Mouse (Mus musculus) CH12F3 (cell line): Measurements from ENCODE around the gene Atp2b4.

Experiments used
- in situ Hi-C: fragments of 300-500 bp; cut with MboI; formaldehyde crosslinking; loops from 2 replicates; pipeline ENCODE4 v1.14.3; 2020; ENCODE audit warnings: low sequenced_read_pairs

The Atp2b4 gene

DNA sequence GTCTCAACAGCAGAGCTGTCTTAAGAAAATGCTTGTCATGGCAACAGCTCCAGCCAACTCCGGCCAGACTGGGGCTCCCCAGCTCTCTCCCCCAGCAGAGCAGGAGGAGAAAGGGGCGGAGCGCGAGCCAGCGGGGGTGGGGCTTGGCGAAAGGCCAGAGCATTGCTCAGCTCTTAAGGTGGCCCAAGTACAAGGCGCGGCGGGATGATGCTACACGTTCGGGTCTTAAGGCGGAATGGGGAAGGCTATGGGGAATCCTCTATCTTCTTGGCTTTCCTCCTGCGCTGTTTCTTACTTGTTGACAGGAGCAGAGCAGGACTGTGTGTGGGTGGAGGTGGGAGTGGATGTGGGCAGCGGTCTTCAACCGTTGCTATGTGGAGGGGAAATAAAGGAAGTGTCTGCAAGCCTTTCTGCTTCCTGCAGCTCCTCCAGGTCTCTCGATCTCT is at the start of gene Atp2b4:
Gene Atp2b4, minus strand, starts transcription at position 94 of the 446 bp plus-strand sequence.
- in situ Hi-C loops, result no loop called here

DNA sequence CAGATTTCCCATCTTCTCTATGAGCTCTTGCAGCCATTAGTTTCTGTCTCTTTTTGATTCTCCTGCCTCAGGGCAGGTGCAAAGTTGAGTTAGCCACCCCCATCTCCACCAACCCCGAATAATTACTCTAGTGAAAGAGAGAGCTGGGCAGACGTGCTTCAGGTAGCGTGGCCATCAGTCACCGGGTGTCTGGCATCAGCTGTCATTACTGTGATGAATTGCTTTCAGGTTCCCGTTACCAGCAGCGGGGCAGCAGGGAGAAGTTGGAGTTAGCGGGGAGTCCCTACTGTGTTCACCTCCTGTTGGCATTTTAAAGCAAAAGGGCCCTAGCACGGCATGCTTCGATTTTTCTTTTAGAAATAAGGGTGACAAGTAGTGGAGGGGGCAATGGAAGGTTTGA is 43.9 kb upstream of the Atp2b4 start:
- in situ Hi-C loops, result no loop called here

DNA sequence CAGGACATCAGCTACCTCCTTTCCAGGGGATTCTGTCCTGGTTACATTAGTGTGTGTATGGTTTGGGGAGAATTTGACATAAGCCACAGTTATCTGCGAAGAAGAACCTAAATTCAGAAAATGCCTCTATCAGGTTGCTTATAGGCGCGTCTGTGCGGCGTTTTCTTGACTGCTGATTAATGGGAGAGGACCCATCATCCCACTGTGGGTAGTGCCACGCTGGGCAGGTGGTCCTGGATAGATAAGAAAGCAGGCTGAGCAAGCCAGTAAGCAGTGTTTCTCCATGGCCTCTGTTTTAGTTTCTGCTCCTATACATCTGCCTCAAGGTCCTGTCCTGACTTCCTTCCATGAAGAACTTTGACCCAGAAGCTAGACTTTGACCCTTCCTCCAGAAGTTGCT is 43.1 kb upstream of the Atp2b4 start:
- in situ Hi-C loops, result no loop called here

DNA sequence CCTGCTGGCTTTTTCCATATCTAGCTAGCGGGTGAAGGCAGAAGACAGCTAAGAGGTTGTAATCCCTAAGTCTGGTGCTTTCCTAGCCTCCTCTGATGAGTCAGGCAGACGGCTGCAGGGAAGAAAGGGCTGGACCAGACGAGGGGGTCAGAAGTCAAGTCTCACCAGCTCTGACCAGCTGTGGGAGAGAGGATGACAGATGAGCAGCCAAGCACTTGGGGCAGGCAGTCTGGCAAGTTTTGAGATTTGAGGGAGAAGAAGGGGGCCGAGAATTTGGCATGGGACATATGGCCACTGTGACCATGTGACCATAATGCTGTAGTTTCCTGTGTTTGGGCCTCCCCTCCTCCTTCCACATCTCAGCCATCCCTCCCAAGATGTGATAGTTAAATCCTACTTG is 42.5 kb upstream of the Atp2b4 start:
- in situ Hi-C loops, result no loop called here

DNA sequence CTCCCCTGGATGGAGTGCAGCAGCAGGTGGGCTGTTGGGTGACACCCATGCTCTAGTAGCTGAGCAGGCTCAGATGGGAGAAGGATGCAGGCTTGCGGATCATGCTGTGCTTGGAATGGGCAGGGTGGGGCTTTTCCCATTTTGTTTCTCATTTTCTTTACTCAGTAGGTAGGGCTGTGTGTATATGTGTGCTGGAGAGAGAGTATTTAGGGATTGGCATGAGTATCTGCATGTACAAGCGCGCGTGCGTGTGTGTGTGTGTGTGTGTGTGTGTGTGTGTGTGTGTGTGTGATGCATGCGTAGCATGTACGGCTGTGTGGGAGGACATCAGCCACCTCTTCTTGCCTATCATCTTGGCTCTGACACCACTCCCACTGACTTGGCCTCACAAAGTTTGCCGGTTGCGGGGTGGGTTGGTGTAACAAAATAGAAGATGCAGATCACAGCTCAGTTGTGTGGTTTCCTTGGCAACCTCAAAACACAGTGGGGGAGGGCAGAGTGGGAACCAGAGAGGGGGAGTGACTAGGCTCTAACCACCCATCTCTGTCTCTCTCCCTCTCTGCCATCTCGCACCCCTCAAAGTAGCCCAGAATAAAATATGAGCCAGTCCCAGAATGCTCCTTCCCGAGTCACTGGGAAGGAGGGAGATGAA is 41.4 kb upstream of the Atp2b4 start:
- in situ Hi-C loops, result no loop called here

DNA sequence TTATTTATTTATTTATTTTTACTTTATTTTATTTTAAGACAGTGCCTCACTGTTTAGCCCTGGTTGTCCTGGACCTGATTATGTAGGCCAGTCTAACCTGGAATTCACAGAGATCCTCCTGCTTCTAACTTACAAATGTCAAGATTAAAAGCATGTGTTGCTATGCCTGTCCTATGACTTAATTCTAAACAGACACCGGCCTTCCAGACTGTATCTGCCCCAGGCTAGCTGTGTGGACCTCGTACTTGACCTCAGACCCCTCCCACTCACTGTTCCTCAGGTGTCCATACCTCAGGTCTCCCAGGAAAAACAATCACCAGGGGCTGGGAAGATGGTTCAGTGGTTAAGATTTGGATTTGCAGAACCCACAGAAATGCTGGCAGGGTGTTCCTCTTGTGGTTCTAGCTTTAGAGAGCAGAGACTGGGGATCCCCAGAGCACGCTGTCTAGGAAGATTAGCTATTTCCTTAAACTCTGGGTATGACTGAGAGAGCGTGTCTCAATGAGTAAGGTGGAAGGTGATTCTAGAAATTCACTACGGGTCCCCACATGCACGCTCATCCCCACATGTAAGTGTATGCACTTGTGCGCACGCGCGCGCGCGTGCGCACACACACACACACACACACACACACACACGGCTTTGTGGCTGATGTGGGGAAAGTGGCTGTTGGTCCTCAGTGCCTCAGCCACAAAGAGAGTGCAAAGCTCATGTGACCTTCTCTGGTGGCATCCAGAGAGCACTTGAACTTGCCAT is 40.5 kb upstream of the Atp2b4 start:
- in situ Hi-C loops, result no loop called here

DNA sequence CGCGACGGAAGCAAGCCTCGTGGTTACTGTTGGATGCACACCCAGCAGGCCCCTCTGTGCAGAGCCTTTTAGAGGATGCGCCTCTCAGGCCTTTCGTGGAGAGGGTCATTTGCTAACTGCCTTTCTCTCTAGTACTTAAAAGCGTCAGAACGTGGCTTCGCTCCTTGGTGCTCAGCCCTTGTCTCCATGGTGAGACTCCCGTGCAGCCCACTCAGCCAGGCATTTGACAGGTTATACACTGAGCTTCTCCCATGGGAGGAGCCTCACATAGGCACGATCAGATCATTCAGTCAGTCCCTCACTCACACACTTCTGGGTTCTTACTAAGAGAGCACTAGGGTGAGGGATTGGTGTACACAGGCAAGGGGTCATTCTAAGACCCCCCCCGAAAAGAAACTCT is 39.7 kb upstream of the Atp2b4 start:
- in situ Hi-C loops, result no loop called here

DNA sequence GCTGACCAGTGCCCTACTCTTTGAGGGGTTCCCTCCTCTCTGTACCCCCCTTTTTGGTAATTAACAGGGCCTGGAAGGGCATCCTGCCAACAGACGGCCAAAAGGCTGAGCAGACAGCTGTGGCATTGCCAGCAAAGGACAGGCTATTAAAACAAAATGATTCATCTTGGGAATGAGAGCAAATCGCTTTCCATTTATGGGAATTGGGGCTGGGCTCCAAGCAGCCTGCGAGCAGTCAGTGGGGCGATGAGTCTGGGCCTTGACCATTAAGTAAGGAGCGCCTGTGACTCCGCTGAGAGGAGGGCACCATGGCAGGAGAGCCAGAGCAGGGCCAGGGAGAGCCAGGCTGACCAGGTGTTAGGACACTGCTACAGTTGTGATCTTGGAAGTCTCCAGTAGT is 33.5 kb upstream of the Atp2b4 start:
- in situ Hi-C loops, result no loop called here

DNA sequence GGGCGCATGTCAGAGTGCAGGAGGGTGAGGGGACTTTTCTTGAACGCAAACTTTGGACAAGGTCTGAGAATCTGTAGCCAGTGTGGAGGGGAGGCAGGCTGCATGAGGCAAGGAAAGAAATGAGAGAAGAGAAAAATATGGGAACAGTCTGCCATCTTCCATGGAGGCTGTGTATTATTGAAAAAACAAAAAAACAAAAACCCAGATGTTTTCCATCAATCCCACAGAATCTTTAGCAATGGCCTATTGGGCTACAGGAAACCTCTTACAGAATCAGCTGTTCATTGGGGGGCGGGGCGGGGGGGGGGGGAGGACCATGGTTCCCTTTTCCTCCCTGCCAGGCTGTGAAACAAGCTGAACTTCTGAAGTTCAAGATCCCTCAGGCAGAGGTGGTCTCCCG is 31.9 kb upstream of the Atp2b4 start:
- in situ Hi-C loops, result no loop called here

DNA sequence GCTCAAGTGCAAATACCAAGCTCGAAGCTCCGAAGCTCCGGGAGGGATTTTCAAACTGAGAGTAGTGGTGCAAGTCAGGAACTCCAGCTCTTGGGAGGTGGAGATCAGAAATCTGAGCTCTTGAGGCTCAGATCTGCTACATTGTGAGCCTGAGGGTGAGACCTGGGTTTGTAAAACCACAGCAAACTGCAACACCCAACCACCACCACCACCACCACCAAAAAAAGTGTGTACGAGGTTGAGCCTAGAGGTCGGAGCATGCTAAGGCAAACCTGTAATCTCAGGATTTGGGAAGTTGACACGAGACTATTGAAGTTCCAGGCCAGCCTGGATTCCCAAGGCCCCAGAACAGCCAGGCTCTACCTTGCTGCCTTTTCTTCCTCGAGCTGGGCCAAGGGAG is 25.4 kb upstream of the Atp2b4 start:
- in situ Hi-C loops, result no loop called here

DNA sequence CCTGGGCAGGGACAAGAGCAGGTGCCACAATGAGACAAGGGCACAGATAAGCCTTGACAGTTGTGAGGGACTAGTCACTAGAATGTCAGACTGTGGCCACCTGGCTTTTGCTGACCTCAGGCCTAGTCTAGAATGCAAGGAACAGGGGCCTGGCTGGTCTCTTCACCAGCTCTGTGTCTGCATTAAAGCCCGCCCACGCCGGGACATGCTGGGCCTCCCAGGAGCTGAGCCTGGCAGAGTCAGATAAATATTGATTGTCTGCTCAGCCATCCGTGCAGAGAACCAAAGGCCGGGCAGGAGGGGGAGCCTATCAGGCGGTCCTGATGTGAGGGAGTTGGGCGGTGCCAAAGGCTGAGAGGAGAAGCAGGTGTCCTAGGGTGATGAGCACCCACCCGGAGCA is 24.7 kb upstream of the Atp2b4 start:
- in situ Hi-C loops, result no loop called here

DNA sequence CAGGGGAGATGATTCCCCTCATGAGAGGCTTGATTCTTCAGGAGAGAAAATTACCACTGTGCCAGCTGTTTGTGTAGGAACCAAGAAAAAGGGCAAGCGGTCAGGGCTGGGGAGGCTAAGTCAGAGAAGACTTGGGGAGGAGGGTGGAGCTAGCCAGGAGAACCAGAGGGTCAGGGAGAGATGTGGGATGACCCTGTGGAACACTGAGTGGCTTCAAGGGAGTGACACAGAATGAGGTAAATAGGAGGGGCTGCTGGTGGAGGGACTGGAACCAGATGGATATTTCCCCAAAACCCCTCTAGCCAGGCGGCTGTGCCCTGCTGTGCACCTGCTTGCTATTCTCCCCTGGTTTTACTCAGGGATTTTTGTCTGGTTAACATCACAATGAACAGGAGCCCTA is 24.3 kb upstream of the Atp2b4 start:
- in situ Hi-C loops, result no loop called here

DNA sequence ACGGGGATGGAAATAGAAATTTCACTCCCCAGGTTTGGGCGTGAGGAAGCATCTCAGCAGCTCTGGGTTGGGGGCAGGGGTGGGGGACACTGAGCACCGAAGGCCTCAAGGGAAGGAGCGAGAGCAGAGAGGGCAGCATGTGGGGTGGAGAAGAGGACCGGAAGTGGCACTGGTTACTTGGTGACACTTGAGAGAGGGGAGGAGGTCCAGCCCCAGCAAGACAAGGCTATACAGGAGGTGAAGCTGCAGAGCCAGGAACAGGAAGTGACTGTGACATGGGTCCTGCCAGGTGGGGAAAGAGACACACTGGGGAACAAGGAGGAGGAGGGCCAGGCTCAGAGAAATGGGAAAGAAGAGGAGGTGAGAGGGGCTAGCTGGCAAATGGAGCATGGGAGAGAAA is 20.3 kb upstream of the Atp2b4 start:
- in situ Hi-C loops, result no loop called here

DNA sequence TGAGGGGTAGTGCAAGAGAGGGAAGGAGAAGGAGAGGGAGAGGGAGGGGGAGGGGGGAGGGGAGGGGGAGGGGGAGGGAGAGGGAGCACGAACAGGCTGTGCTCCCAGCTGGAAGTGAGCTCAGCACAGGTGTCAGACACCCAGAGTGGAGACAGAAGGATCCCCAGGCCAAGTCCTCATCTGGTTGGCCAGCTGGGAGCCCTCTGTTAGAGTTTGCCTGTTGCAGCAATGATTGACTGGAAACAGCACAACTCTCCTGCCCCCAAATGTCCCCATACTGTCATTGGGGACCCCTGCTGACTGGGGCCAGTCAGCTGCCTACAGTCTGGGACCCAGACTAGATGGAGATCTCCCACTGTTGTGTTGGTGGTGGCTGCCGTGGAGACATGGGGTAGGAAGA is 19.3 kb upstream of the Atp2b4 start:
- in situ Hi-C loops, result no loop called here

DNA sequence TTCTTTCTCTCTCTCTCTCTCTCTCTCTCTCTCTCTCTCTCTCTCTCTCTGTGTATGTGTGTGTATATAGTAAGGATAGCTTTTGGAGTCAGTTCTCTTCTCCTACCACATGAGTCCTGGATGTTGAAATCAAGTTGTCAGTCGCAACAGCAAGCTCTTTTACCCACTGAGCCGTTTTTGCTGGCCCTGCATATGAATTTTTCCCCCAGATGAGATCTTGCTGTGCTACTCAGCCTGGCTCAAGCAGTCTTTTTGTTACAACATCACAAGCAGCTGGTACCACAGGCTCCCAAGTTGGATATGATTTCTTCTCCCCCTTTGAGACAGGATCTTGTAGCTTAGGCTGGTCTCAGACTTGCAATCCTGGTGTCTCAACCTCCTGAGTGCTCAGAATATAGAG is 17.7 kb upstream of the Atp2b4 start:
- in situ Hi-C loops, result no loop called here

DNA sequence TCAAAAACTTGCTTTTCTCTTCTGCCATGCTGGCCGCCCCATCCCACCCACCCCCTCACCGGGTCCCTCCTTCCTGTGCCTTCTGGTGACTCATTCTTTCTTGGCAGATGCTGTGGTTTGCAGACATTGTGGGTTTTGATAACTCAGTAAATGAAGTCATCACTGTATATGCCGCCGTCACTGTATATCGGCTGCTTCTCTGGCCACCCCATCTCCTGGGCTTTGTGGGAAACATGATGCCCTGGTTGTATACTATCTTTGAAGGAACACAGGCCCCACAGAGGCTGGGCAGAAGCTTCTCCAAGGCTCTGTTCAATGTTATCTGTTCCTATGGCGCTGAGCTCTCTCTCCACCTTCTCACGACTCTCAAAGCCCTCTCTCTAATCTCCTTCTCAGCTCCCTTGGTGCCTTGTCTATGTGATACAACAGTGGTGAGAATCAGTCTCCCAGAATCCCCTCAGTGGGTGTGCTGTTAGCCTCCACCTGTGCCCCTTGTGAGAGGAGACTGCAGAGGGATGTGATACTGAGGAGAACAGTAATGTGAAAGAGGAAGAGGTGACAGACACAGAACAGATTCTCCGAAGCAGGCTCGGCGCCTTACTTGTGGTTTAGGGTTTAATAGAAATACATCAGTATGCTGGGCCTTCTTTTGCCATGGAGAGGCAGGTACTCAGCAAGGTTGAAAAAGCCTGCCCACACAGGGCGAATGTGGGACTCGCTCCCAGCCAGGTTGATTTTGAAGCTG is 15.1 kb upstream of the Atp2b4 start:
- in situ Hi-C loops, result no loop called here

DNA sequence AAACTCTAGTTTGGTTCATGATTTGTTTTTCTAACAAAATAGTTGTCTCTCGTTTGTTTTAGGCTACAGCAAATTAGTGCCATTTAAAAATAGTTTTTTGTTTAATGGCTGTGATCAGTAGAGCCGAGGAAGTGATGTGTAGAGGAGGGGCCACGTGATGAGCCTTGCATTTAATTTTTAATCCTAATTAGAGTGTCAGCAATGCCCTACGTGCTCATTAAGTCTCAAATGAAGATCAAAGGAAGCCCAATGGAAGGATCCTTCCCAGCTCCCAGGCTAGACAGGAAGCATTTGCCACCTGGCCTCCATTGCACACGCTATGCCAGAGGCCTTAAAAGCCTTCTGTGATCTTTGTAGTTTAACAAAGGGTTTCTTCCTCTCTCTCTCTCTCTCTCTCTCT is 8.5 kb upstream of the Atp2b4 start:
- in situ Hi-C loops, result no loop called here

DNA sequence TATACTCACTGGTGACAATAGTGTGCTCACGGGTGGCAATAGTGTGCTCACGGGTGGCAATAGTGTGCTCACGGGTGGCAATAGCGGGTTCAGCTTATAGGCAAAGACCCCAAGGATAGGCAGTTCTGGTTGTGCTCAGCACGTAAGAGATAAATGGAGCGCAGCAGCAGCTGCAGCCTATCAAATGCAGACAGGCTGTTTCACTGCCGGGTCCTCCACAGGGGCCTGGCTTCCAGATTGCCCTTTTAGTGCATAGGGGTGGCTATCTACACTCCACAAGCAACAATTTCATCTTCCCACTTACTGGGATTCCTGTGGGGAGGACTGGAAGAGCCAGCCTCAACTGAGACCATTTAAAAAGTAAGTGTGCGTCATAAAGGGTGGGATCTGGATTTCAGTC is 7.2 kb upstream of the Atp2b4 start:
- in situ Hi-C loops, result no loop called here

DNA sequence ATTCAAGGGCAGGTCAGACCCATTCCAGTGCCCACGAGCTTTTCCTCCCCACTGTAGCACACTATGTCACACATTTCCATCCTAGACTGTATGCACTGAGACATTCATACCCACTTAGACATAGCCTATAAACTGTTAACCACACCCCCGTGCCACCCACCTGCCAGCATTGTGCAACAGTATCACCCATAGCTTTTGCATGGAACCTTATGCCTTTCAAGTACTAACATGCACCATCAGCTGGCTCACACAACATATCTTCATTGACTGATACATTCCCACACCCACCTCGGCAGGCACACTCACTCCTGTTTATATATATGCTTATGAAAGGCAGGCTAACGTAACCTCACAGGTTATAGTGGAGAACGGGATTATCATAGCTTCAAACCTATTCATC is 902 bp upstream of the Atp2b4 start:
- in situ Hi-C loops, result no loop called here

DNA sequence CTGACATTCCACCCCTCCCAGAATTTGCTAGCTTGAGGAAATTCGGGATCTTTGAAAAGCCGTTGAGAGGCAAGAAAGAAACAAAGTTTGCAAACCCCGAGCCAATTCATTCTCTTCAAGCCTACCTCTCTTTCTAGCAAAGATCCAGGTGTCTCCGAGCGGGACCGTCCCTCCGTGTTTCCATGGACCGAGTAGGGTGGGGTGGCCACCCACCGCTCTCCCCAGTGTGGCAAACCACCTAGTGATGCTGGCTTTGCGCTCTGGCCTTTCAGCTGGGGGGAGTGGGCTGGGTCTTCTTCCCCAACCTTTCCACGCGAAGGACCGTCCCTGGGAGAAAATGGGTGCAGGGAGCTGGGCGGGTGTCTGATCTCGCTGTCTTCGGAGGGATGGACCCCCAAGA is 329 bp downstream of the Atp2b4 start:
- in situ Hi-C loops, result no loop called here

DNA sequence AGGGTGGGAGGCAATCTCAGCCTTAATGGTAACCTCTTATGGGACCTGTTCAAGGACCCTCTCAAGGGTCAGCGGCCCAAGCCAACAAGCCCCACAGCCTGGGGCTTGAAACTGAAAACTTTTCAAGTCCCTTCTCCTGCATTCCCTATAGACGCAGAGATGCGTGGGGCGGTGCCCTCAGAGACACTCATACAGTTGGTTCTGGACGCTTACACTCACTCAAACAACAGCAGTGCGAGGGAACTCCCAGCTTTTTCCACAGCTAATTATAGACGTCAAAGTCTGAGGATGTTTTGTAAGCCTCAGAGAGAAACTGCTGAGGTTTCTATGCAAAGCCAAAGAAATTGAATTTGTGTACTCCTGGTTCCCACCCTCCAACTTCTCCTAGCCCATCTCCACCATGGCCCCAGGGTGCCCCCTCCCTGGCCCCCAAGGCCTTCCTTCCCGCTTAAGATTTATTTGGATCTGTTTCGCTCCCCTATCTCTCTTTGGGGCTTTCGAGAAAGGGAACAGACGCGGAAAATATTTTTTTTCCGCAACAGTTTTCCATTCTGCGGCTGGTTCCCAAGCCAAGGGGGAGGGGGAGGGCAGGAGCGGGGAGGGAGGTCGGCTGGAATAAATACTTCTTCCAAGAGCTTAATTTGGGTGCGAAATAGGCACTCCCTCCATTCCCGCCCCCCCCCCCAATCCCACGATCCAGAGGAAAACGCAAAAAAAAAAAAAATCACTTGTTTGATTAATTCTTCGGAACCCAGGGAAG is 975 bp downstream of the Atp2b4 start:
- in situ Hi-C loops, result no loop called here
